Mouse (Mus musculus) embryonic facial prominence, embryonic 12.5 days (tissue): ENCODE data around the gene Ppa1. TPM values are rescaled to one million over a fixed set of nuclear protein-coding genes. Genes with fewer than 3 reads are reported as not detected.

Experiments
- polyA plus RNA-seq: library from polyadenylated mRNA; unstranded; fragments of >200 nt; fragmentation: Nextera tagmentation; extraction: Ambion mirVana; gene quantifications from 2 replicates; pipeline ENCODE4 v1.2.1, GENCODE M21; 2016

The Ppa1 gene
- polyA plus RNA-seq, 1 experiment from 2014 or later: 221 TPM

Other genes with a start within 250 kb of the Ppa1 start
- 0.10 TPM in 1 of 2 replicates, not detected in the other for gene Nodal, start 230.6 kb upstream of the Ppa1 start, polyA plus RNA-seq
- gene Eif4ebp2, start 195.9 kb upstream of the Ppa1 start, polyA plus RNA-seq: 60.4 and 64.9 TPM in 2 replicates
- gene Lrrc20, start 172.8 kb upstream of the Ppa1 start, polyA plus RNA-seq: 10.9 and 12.7 TPM in 2 replicates
- gene Npffr1, start 53.1 kb upstream of the Ppa1 start, polyA plus RNA-seq: not detected in 2 replicates
- gene Sar1a, start 31.7 kb downstream of the Ppa1 start, polyA plus RNA-seq: 253 and 257 TPM in 2 replicates
- gene Tysnd1, start 47.0 kb downstream of the Ppa1 start, polyA plus RNA-seq: 46.8 and 48.0 TPM in 2 replicates
- 13.4 and 14.8 TPM in 2 replicates for gene Aifm2, start 66.7 kb downstream of the Ppa1 start, polyA plus RNA-seq
- 383 and 385 TPM in 2 replicates for gene H2afy2, start 135.6 kb downstream of the Ppa1 start, polyA plus RNA-seq